Comparison of ENCODE assay signal across 23 mouse cellular contexts in genomic region chr16:24565311-24565710, GRCm38 (mm10).
A peak's percentile ranks its signal among the peaks of the same experiment; 100 is the strongest.
DNase-seq lines count a peak whose midpoint lies in the region; ATAC-seq and TF ChIP-seq lines count a peak whose summit lies in the region.
"Had no signal": no experiment of that assay in that cellular context is flagged by ENCODE, and none has a peak within 500 bp of the region (broad histone marks: within the 10 kb centered on the region; RNA-seq: fewer than 3 reads in every experiment).

No protein-coding gene starts in this region.

- peak overlapping the region; percentile 16; the same call in 1 of the 2 replicates for H3K27ac ChIP-seq in heart, embryonic 10.5 days
- H3K27ac ChIP-seq in heart, adult 2 months: no peak overlapping the region
- peak overlapping the region; percentile 52; the same call in 1 of the 2 replicates for H3K27ac ChIP-seq in embryonic facial prominence, embryonic 14.5 days (replicated peaks; ENCODE audit: low read depth, low read length)
- H3K27ac ChIP-seq in limb, embryonic 13.5 days: peak overlapping the region; percentile 55; the same call in 1 of the 2 replicates
- no peak overlapping the region for H3K27ac ChIP-seq in liver, postnatal 0 days (ENCODE audit: low read depth)
- H3K27ac ChIP-seq: gastrocnemius, adult 2 months; liver, embryonic 12.5 days; neural tube, embryonic 12.5 days; stomach, postnatal 0 days had no signal

- no peaks in the 10 kb centered on the region for H3K9me3 ChIP-seq in heart, embryonic 10.5 days
- no peaks in the 10 kb centered on the region for H3K9me3 ChIP-seq in embryonic facial prominence, embryonic 14.5 days (ENCODE audit: control insufficient read depth, low read length)
- no peaks in the 10 kb centered on the region for H3K9me3 ChIP-seq in limb, embryonic 13.5 days
- H3K9me3 ChIP-seq in liver, postnatal 0 days (ENCODE audit: low read length): no peaks in the 10 kb centered on the region
- H3K9me3 ChIP-seq: liver, embryonic 12.5 days; lung, embryonic 15.5 days; neural tube, embryonic 12.5 days had no signal

- H3K4me3 ChIP-seq in heart, embryonic 10.5 days: no peak overlapping the region
- no peak overlapping the region for H3K4me3 ChIP-seq in heart, adult 2 months
- H3K4me3 ChIP-seq in embryonic facial prominence, embryonic 14.5 days (ENCODE audit: low read depth, low read length): no peak overlapping the region
- H3K4me3 ChIP-seq in limb, embryonic 13.5 days: no peak overlapping the region
- H3K4me3 ChIP-seq in liver, postnatal 0 days (ENCODE audit: low read depth, low read length): no peak overlapping the region
- H3K4me3 ChIP-seq: gastrocnemius, adult 2 months; liver, embryonic 12.5 days; lung, embryonic 15.5 days; neural tube, embryonic 12.5 days had no signal

- no peak for ATAC-seq in embryonic facial prominence, embryonic 14.5 days (ENCODE audit: low read depth)
- peak; percentile 54; the same call in 1 of the 2 replicates for ATAC-seq in limb, embryonic 13.5 days (ENCODE audit: low FRiP score, low read depth)
- no peak for ATAC-seq in liver, postnatal 0 days
- ATAC-seq: forebrain, embryonic 16.5 days; hindbrain, embryonic 16.5 days; liver, embryonic 12.5 days had no signal

- H3K27me3 ChIP-seq in heart, embryonic 10.5 days (ENCODE audit: insufficient read depth, poor library complexity, severe bottlenecking): no peaks in the 10 kb centered on the region
- no peaks in the 10 kb centered on the region for H3K27me3 ChIP-seq in heart, adult 2 months (ENCODE audit: control insufficient read depth, insufficient read depth, low read length)
- H3K27me3 ChIP-seq in embryonic facial prominence, embryonic 14.5 days (replicated peaks; ENCODE audit: control insufficient read depth, insufficient read depth, low read length): no peaks in the 10 kb centered on the region
- H3K27me3 ChIP-seq in limb, embryonic 13.5 days: no peaks in the 10 kb centered on the region
- no peaks in the 10 kb centered on the region for H3K27me3 ChIP-seq in liver, postnatal 0 days (ENCODE audit: insufficient read depth, low read length)
- H3K27me3 ChIP-seq: liver, embryonic 12.5 days; lung, embryonic 15.5 days; neural tube, embryonic 12.5 days had no signal

- TF ChIP-seq CTCF in heart, adult 2 months (IDR thresholded peaks at IDR 0.05): no peak
- no peak for TF ChIP-seq CTCF in liver, postnatal 0 days (IDR thresholded peaks at IDR 0.05; ENCODE audit: low read depth)

- H3K36me3 ChIP-seq in heart, embryonic 10.5 days: no peaks in the 10 kb centered on the region
- peaks cover 10% of the 10 kb centered on the region for H3K36me3 ChIP-seq in heart, adult 2 months (ENCODE audit: control insufficient read depth, insufficient read depth, low read length)
- H3K36me3 ChIP-seq in embryonic facial prominence, embryonic 14.5 days (ENCODE audit: control insufficient read depth, insufficient read depth, low read length): no peaks in the 10 kb centered on the region
- H3K36me3 ChIP-seq in limb, embryonic 13.5 days: no peaks in the 10 kb centered on the region; the same call in 1 of the 2 replicates
- no peaks in the 10 kb centered on the region for H3K36me3 ChIP-seq in liver, postnatal 0 days (replicated peaks; ENCODE audit: insufficient read depth, low read length)
- H3K36me3 ChIP-seq: liver, embryonic 12.5 days; lung, embryonic 15.5 days; neural tube, embryonic 12.5 days had no signal

- peaks cover 38% of the 10 kb centered on the region for H3K4me1 ChIP-seq in heart, embryonic 10.5 days
- peaks cover 8% of the 10 kb centered on the region for H3K4me1 ChIP-seq in heart, adult 2 months (ENCODE audit: control insufficient read depth, insufficient read depth, low read length)
- peaks cover 33% of the 10 kb centered on the region for H3K4me1 ChIP-seq in embryonic facial prominence, embryonic 14.5 days (ENCODE audit: control insufficient read depth, insufficient read depth, low read length)
- H3K4me1 ChIP-seq in limb, embryonic 13.5 days: peaks cover 41% of the 10 kb centered on the region
- 0 out of 2 replicates have a peak, but pooled peaks cover 3% of the 10 kb centered on the region for H3K4me1 ChIP-seq in liver, postnatal 0 days (ENCODE audit: insufficient read depth)
- H3K4me1 ChIP-seq: liver, embryonic 12.5 days had no signal

- H3K79me2 ChIP-seq in heart, adult 2 months (replicated peaks; ENCODE audit: control insufficient read depth, insufficient read depth, low read length): peaks cover 2% of the 10 kb centered on the region; the same call in 1 of the 2 replicates

- TF ChIP-seq EP300 in heart, adult 2 months (IDR thresholded peaks at IDR 0.05; ENCODE audit: insufficient read depth, low read depth, low read length): no peak
- TF ChIP-seq EP300 in liver, postnatal 0 days (IDR thresholded peaks at IDR 0.05; ENCODE audit: low read depth): no peak

- TF ChIP-seq POLR2A in heart, adult 2 months (IDR thresholded peaks at IDR 0.05; ENCODE audit: insufficient read depth, low read depth, low read length): no peak

- DNase-seq in heart, embryonic 10.5 days (ENCODE audit: low spot score): no peak
- DNase-seq in heart, adult 2 months: no peak
- peak; percentile 49 for DNase-seq in embryo, embryonic 10 days (ENCODE audit: low spot score)
- peak; percentile 65 for DNase-seq in embryonic facial prominence, embryonic 14.5 days (ENCODE audit: low spot score)
- DNase-seq in adrenal gland, adult 18-20 months (ENCODE audit: low spot score in 2 of 2): no peak
- no peak for DNase-seq in liver, postnatal 0 days
- no peak for DNase-seq in cerebellum, adult 11 months
- DNase-seq: adrenal gland, postnatal 10 days; cerebellum, adult 18-20 months; cerebellum, postnatal 36 days; gastrocnemius, adult 2 months; heart, adult 11 months; heart, postnatal 10 days; kidney, adult 2 months; kidney, postnatal 14 days; layer of hippocampus, adult 9-11 months had no signal

- H3K4me2 ChIP-seq in embryonic facial prominence, embryonic 14.5 days (ENCODE audit: low read depth, low read length): no peak overlapping the region
- H3K4me2 ChIP-seq in limb, embryonic 13.5 days (replicated peaks): no peak overlapping the region
- no peak overlapping the region for H3K4me2 ChIP-seq in liver, postnatal 0 days (ENCODE audit: low read depth, low read length)
- H3K4me2 ChIP-seq: liver, embryonic 12.5 days; lung, embryonic 15.5 days; neural tube, embryonic 12.5 days had no signal

- WGBS in heart, embryonic 10.5 days: 80% methylated on average over 7 of the region's 7 CpGs
- 91% methylated on average over 7 of the region's 7 CpGs for WGBS in heart, adult 2 months
- WGBS in embryonic facial prominence, embryonic 14.5 days: 42% methylated on average over 7 of the region's 7 CpGs
- WGBS in limb, embryonic 13.5 days: 33% methylated on average over 7 of the region's 7 CpGs
- 81% methylated on average over 7 of the region's 7 CpGs for WGBS in liver, postnatal 0 days (ENCODE audit: insufficient replicate concordance)

- intact Hi-C loops in heart, adult 2 months (cut with DNase I): loop anchor here (10.0 kb wide), 1 partner anchor 581 kb away; the partner anchor contains the start of genes Bcl6 and Gm37419

- H3K9ac ChIP-seq in heart, adult 2 months (ENCODE audit: low read depth, low read length): no peak overlapping the region
- no peak overlapping the region for H3K9ac ChIP-seq in embryonic facial prominence, embryonic 14.5 days (ENCODE audit: low read depth, low read length)
- no peak overlapping the region for H3K9ac ChIP-seq in limb, embryonic 13.5 days
- H3K9ac ChIP-seq in liver, postnatal 0 days (replicated peaks): no peak overlapping the region
- H3K9ac ChIP-seq: liver, embryonic 12.5 days; lung, embryonic 15.5 days; neural tube, embryonic 12.5 days had no signal

Comparison
In these comparisons a context has a peak if more than half of its experiments do, and no peak if none do; other contexts are left out.
1. H3K27ac ChIP-seq: peak in heart, embryonic 10.5 days (single experiment), embryonic facial prominence, embryonic 14.5 days (single experiment) and limb, embryonic 13.5 days (single experiment); none in heart, adult 2 months (single experiment) and liver, postnatal 0 days (single experiment).
2. DNase-seq: peak in embryo, embryonic 10 days (single experiment) and embryonic facial prominence, embryonic 14.5 days (single experiment); none in heart, embryonic 10.5 days (single experiment), heart, adult 2 months (0 of 2), adrenal gland, adult 18-20 months (0 of 2), liver, postnatal 0 days (single experiment) and cerebellum, adult 11 months (single experiment).